Mouse (Mus musculus) heart, postnatal 14 days (tissue): ENCODE measurements at regions not wholly inside any gene's neighbourhood (a gene's known extent, or its start where the extent isn't known, plus 50 kb on each side); places are given as distances from the start of the nearest gene placed in this dataset.
A peak's percentile ranks its signal among the peaks of the same experiment; 100 is the strongest.

Experiments used
- DNase-seq, 2 experiments: peaks; one replicate each; pipeline ENCODE4 v3.0.0; 2021 to 2022
- intact Hi-C: fragments of 180-260 bp; cut with DNase I; formaldehyde crosslinking; loops from one replicate; pipeline ENCODE4 v1.15.1; 2025

DNA sequence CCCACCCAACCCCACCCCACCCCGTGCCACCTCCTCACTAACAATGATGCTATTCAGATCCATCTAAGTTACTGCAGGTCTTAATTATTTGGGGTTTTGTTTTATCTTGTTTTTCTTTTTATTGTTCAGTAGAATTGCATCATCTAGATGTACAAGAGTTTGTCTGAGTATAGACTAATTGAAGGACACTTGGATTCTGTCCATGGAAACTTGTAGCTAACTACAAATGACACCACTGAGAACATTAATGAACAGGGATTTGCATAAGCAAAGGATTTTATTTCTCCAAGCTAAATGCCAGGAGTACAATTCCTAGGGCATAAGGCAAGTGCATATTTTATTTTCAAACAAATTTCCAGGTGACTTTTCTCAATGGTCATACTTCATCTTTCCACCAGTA, 318.4 kb upstream of the Slc7a11 start:
- intact Hi-C loops = no loop called here
- DNase-seq = no peak

DNA sequence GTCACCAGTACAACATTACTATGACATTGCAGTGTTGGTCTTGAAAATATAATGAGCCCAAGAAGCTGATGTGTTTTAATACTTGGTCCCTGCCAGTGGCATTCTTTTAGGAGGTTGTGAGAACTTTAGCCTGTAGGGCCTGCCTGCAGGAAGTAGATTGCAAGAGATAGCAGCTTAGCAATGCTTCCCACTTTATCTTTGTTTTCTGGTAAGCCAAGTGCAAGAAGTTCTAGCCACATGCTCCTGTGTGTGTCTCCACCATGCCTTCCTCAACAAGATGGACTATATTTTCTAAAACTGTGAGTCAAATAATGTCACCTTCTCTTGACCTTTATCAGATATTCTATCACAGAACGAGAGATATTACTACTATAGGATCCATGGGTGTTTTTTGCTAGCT, 314.7 kb upstream of the Slc7a11 start:
- intact Hi-C loops = no loop called here
- DNase-seq = no peak

DNA sequence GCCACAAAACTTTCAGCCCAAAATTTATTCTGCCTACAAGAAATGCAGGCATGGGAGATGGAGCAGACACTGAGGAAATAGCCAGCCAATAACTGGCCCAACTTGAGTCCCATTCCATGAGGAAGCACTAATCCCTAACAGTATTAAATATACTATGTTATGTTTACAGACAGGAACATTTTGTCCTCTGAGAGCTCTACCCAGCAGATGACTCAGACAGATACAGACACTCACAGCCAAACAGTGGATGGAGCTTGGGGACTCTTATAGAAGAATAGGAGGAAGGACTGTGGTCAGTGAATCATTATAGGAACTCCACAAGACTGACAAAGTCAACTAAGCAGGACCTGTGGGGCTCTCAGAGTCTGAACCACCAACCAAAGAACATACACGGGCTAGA, 293.8 kb upstream of the Slc7a11 start:
- intact Hi-C loops = no loop called here
- DNase-seq = no peak

DNA sequence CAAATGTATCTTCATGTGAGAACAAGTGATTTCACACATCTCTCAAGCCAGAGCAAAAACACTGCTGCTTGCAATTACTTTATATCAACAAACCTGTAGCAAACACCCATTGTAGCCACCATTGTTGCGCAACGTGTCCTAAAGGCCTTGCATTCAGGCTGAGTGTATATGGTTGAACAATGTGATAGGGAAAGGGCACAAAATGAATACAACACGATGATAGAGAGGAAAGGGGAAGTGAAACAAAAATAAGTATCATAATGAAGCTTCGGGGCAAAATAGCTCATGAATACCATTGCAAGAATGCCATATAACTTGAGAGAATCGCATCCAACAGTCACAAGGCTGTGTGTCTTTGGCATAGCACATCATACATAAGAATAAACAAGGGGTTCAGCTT, 275.6 kb upstream of the Slc7a11 start:
- intact Hi-C loops = no loop called here
- no peak for DNase-seq

DNA sequence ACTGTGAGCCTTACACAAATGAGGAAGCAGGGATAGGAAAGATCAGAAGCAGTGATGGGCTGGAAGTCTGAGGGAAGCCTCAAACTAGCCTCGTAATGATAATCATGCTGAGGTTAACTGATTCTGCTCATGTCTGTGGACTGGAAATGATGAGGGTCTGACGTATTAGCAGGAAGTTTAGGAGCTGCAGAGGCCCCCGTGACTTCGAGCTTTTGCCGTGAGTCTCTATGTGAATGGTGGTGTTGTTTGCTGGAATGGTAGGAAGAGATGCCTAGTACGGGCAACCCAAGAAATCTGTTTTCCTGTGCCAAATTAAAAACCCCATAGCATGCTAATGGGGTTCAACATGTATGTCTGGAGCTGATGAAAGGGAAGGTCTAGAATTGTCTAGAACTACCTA, 270.0 kb upstream of the Slc7a11 start:
- no peak for DNase-seq
- intact Hi-C loops = no loop called here

DNA sequence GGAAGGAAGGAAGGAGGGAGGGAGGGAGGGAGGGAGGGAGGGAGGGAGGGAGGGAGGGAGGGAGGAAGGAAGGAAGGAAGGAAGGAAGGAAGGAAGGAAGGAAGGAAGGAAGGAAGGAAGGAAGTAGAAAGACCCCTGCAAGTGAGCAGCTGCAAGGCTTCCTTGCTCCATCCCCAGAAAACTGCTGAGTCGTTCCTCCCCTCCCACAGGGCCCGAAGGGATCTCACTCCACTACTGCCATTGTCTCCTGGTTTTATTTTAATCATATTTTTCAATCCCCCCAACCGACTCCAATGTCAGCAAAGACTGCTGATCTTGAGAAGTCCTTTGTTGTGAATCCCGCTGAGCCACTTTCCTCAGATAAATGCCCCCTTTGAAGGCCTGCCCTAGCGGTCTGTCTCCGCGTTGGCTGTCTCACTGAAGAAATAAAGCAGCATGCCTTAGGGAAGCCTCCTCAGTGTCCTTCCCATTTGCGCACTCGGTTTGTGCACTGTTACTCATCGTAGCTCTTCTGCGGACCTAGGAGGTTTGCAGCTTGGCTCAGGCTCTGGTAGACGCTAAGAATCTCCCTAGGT, 266.1 kb upstream of the Slc7a11 start:
- DNase-seq = no peak
- intact Hi-C loops = no loop called here

DNA sequence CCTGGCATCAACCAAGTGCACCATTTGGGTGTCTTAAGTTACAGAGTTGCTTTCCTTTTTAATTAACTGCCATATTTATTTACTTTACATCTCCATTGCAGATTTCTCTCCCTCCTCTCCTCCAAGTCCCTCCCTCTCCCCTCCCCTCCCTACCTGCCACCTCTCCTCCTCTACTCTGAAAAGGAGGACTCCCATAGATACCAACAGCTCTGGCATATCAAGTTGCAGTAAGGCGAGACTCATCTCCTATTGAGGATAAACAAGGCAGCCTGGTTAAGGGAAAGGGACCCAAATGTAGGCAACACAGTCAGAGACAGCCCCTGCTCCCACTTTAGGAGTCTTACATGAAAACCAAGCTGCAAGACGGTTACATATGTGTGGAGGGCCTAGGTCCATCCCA, 263.3 kb upstream of the Slc7a11 start:
- intact Hi-C loops = no loop called here

DNA sequence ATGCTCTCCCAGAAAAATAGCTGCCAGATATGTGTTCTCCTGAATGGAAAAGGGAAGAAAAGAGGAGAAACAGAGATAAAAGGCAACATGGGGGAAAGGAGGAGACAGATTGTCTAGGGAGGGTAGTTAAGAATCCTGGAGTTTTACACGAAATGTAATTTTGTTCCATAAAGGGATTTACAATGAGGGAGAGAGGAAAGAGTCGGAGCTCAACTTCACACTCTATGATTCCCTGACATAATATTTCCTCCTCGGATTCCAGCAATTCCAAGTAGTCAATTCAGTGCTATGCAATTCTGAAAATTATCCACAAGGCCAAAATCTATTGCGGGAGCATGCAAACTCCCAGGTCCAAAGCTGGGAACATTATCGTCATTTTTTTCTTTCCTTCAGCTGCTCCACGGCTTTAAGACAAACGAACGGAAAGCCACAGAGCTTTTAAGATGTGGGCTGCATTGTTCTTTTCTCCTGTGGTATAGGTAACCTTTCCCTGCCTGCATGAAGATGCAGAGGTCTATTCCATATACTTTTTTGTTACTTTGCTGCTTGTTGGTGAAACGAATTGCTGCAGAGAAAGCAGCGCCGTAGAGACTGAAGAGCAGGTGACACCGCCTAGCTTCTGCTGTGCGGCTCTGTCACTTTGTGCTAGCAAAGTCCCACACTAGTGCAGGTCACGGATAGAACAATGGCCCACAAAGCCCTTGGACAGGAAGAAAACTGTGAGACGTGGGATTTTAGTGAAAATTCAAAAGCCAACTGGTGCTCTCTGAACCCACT, 251.7 kb upstream of the Slc7a11 start:
- no peak for DNase-seq
- intact Hi-C loops = no loop called here

More for the DNA sequence above, 263.3 kb upstream of the Slc7a11 start:
- DNase-seq = no peak

DNA sequence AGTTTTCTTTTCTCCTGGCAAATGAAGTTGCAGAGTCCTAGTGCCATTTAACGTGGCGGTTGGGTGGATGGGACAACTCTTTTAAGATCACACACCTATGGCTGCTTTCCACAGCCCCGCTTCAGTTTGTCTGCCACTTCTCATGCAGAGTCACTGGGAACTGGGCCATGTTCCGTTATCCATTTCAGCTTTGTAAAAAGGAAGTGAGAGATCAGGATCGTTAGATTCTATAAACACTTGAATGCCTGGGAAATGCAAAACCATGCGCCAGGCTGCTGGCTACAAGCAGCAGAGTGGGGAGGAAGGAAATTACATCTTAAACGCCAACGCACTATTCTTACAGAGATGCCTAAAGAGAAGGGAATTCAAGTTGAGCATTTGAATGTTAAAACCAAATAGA, 251.1 kb upstream of the Slc7a11 start:
- intact Hi-C loops = no loop called here
- peak in 1 of 2 experiments; percentile 5 for DNase-seq

DNA sequence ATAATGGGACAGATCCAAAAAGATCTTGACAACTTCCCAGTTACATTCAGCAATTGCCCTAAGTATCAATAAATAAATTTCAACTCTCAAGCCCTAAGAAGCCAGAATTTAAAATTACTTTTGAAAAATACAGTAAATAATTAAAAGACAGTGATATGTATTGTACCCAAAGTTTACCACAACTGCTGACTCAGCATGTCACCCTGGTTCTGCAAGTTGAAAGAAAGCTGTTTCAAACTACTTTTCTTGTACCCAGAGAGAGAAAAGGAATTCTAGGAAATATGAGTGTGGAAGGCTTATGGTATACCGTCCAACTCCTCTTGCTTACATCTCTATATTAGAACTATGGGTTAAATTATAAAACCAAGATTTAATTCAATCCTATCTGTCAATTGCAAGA, 248.9 kb upstream of the Slc7a11 start:
- no peak for DNase-seq
- intact Hi-C loops = no loop called here

DNA sequence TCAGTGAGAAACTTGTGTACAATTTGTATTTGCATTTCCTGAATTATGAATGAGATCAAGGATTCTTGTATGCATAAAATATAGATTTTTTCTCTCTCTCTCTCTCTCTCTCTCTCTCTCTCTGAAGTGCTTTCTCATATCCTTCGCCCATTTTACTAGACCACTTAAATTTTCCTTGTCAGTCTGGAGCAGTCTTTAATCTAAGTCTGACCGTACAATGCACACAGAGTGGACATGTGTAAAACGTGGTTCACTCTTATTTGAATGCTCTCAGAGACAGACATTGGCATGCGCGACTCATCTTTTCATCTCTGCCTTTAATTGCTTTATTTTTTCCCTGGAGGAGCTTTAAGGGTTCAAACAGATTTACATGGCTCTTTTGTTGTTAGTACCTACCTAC, 247.3 kb upstream of the Slc7a11 start:
- intact Hi-C loops = no loop called here
- no peak for DNase-seq

DNA sequence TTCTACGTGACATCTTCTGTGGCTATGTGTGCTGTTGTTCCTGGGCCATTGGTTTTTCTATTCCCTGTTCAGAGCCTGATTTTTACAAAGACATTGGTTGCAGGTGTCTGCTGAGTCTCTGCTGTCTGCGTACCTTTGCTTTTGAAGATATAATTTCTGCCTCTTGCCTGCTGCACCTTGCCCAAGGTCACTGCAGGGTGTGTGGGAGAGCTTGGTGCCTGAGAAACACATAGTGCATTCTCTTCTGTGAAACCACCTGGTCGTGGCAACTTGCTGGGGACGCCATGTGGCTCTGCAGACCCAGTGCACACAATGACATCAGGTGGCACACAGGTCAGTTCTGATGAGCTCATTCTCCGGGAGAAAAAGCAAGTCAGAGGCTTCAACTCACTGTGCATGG, 246.0 kb upstream of the Slc7a11 start:
- intact Hi-C loops = no loop called here
- DNase-seq = no peak

DNA sequence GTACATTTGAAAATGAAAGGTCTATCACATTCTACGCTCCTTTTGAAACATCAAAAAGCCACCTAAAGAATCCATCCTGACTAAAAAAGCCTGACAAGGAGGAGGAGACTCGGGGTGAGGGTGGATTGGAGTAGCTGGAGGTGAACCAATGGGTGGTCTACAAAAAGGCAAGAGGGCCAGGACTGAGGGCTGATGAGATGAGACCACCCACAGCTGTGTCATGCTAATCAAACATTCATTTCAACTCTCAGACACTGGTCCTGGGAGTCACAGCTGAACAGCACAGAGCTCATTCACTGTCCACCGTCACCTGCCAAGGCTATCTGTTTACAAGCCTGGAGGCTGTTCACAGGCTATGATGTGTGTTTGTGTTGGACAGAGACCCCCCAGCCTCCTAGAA, 244.3 kb upstream of the Slc7a11 start:
- no peak for DNase-seq
- intact Hi-C loops = no loop called here

DNA sequence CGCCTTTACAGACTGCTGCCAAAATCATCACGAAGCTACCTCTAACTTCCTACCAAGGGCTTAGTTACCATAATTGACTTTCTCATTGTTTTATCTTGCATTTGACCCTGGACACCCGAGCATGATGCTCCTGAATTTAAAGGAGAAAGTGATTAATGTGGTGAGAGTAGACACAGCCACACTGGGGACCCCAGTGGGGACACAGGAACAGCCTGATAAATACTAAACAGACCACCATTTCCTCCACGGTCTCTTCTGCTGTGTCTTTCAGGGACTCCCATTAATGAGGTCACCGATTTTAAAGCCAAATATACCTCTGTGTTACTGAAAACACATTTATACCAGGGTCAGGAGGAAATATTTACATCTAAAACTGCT, 235.2 kb upstream of the Slc7a11 start:
- intact Hi-C loops = no loop called here

DNA sequence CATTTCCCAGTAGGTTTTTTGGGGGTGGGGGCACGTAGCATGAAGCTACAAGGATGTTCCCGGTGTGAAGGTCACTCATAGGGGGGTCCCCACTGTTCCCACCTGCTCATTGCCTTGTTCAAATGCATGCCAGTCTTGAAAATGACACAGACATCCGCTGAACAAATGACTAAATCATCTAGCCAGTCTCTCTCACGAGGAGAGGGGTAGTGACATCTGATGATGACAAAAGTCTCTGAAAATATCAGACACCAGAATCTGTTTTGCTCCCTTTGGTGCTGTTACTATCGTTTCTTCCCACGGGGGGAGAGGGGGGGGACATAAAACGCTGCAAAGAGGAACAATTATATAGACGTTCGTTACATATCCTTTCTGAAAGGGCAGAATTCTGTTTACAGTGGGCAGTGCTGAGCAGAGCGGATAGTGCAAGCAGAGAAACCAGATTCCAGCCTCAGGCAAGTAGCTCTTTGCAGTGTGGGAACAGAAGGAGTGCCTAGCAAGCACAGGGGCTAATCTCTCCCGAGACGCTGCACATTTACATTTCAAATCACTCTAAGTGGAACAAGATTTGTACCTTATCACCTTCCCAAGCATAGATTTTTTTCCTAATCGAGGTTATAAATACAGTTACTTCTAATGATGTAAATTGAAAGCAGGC, 234.7 kb upstream of the Slc7a11 start:
- no peak for DNase-seq
- intact Hi-C loops = no loop called here

More for the DNA sequence above, 235.2 kb upstream of the Slc7a11 start:
- DNase-seq = no peak

DNA sequence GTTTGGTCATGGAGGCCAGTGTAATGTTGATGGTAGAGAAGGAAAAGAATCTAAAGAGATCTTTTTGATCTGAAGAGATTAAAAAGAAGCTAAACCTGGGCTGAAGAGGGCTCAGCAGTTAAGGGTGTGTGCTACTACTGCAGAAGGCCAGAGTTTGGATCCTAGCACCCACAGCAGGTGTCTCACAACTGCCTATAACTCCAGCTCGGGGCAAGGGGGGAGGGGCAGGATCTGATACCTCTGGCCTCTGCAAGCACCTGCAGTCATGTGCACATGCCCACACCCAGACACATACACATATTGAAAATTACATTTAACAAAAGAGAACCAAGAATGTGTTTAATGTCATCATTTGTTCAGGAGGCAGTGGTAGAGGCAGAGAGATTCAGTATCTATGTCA, 232.4 kb upstream of the Slc7a11 start:
- no peak for DNase-seq
- intact Hi-C loops = no loop called here

DNA sequence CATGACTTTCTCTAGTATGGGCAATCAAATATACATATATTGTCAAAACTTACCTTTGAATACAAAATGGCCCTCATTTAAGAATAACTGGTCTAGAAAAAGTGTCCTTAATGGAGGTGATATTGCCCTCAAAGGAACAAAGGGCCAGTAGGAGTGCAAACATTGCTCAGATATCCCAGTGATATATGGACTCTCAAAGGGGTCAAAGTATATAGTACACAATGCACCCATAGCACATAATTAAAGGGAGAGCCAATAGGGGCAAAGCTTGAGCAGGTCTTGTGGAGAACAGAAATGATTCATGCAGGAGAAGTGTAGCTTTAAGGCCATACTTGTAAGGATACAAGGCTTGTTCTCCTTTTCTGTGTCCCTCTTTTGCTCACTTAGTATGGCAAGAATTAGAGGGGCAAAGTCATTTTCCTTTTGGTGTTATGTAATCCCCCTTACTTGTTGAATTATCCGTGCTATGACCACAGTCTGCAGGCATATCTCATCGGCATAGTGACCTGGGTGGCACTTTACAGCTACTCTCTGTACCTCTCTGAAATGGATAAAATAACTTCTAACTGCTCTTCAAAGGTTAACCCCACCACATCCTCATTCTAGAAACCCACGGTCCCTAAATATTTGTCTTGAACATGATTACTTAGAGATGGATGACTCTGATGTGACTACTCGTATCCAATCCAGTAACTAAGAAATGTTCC, 231.6 kb upstream of the Slc7a11 start:
- intact Hi-C loops = no loop called here
- DNase-seq = no peak

DNA sequence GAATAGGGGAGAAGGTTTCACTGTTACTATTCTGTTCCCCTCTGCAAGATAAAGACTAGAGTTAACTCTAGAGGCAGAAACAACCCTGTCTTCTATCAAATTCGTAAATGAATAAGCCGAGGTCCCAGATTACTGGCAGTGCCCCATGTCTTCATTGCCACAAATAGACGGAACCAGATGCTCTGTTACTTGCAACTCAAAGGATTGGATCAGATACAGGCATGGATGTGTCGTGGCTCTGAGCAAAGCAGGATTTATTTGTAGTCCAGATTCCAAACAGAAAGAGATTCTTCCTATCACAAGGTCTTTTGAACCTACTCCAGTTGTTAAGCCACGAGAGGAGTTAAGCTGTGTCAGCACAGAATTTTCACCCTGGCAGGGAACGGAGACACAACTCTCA, 221.9 kb upstream of the Slc7a11 start:
- no peak for DNase-seq
- intact Hi-C loops = no loop called here

DNA sequence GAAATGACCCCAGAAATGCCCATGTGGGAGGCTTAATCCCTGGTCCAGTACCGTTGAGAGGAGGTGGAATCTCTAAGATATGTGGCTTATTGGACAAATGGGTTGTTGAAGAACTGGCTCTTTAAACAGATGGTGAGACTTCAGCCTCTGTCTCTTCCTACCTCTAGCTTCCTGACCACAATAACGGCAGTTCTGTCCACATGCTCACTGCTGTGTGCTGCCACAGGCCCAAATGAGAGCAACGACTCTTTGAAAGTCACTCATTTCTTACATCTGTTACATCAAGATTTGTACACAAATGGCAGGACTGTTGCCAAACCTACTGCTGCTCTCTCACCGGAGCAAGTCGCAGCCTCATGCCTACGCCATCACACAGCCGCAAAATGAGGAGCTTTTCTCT, 217.6 kb upstream of the Slc7a11 start:
- intact Hi-C loops = no loop called here
- DNase-seq = no peak

DNA sequence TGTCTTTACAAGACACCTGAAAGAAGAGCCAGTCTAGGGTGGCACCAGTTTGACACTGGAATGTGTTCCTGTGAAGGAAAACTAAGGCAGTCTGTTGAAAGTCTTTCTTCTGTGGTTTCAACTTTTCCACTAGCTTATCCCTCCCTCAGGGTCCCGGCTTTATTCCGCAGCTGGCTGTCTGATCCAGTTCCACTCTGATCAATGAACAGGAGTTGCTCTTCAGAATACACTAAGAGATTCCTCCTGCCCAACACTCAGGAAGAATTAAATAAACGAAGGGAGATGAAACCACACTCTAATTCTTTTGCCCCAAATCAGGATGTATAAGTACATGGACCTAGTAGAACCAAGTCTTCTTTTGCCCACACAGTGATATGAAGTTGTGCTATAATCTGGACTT, 217.2 kb upstream of the Slc7a11 start:
- no peak for DNase-seq
- intact Hi-C loops = no loop called here

DNA sequence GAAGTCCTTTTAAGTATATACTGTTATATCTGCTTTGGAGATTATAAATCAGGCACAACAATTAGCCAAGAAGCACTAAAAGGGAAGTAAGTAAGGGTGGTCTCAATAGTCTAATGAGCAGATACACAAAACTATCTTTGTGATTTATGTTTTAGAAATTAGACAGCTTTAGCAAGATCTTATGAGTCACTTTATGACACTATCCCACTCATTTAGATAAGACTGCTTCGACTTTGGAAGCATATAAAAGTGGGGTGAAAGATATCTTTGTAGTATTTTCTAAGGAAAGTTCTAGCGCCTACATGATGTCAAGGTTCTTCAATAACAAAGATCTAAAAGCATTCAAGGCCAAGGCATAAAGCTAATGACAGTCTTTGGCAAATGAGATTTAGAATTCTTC, 214.5 kb upstream of the Slc7a11 start:
- DNase-seq = no peak

DNA sequence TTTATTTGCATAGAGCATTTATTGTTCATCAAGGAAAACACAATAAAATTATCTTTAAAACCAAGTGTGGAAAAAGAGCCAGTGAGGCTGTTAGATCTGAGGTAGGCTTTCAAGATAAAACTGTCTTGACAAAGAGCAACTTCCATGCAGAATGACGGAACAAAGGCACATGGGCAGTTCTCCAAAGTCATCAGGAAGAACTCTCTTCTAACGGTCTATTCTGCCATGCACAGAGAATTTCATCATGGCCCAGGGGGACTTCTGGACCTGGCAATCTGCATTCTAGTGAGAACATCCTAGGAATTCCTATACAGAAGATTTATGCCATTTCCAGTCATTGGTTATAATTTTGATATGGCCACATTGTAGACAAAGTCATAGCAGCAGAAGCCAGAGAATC, 211.0 kb upstream of the Slc7a11 start:
- no peak for DNase-seq
- intact Hi-C loops = no loop called here

More for the DNA sequence above, 214.5 kb upstream of the Slc7a11 start:
- intact Hi-C loops = no loop called here
